ENCODE assay signal across 23 mouse cellular contexts in the genomic region with DNA sequence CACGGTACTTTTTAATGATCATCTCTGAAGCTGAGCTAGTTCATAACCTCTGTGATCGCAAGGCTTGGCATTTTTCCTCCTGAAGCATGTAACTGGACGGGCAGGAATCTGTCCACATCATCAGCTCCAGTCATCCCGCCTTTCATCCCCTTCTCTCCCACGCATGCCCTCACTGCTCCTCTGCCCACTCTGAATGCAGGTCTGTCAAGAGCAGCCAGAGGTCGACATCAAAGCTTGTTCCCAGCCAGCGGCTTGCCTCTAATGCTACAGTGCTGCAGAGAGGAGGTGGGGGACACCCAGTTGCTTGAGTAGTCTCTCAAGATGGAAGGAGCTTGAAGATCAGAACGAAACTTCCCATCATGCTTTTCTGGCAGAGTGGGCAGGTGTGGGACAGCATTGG.
DNase-seq lines count a peak whose midpoint lies in the region; ATAC-seq lines count a peak whose summit lies in the region.
"Had no signal": no experiment of that assay in that cellular context is flagged by ENCODE, and none has a peak within 500 bp of the region (broad histone marks: within the 10 kb centered on the region; RNA-seq: fewer than 3 reads in every experiment).

No protein-coding gene starts in this region.

- H3K9ac ChIP-seq in kidney, embryonic 16.5 days (replicated peaks; ENCODE audit: low read length) = no peak overlapping the region
- no peak overlapping the region for H3K9ac ChIP-seq in midbrain, embryonic 14.5 days (replicated peaks; ENCODE audit: low read length)
- H3K9ac ChIP-seq: embryonic facial prominence, embryonic 12.5 days; heart, embryonic 12.5 days; hindbrain, embryonic 14.5 days; limb, embryonic 13.5 days; lung, embryonic 15.5 days had no signal

- WGBS in kidney, embryonic 16.5 days = 20% methylated on average over 8 of the region's 8 CpGs
- 45% methylated on average over 8 of the region's 8 CpGs for WGBS in midbrain, embryonic 14.5 days
- WGBS in midbrain, embryonic 10.5 days = 58% methylated on average over 8 of the region's 8 CpGs

- H3K4me2 ChIP-seq in kidney, embryonic 16.5 days (replicated peaks; ENCODE audit: low read depth, low read length) = no peak overlapping the region
- H3K4me2 ChIP-seq in midbrain, embryonic 14.5 days (ENCODE audit: low read length) = no peak overlapping the region
- H3K4me2 ChIP-seq: embryonic facial prominence, embryonic 12.5 days; heart, embryonic 12.5 days; hindbrain, embryonic 14.5 days; limb, embryonic 13.5 days; liver, embryonic 11.5 days; lung, embryonic 15.5 days; midbrain, embryonic 11.5 days had no signal

- no peak overlapping the region for H3K4me3 ChIP-seq in kidney, embryonic 16.5 days (ENCODE audit: low read length)
- H3K4me3 ChIP-seq in midbrain, embryonic 14.5 days (replicated peaks; ENCODE audit: low read depth, low read length) = no peak overlapping the region
- no peak overlapping the region for H3K4me3 ChIP-seq in midbrain, embryonic 10.5 days
- H3K4me3 ChIP-seq: embryonic facial prominence, embryonic 12.5 days; heart, embryonic 12.5 days; limb, embryonic 13.5 days; lung, embryonic 15.5 days had no signal

- no peaks in the 10 kb centered on the region for H3K36me3 ChIP-seq in kidney, embryonic 16.5 days (ENCODE audit: insufficient read depth, low read length)
- no peaks in the 10 kb centered on the region for H3K36me3 ChIP-seq in midbrain, embryonic 14.5 days (ENCODE audit: control insufficient read depth, insufficient read depth, low read length)
- no peaks in the 10 kb centered on the region for H3K36me3 ChIP-seq in midbrain, embryonic 10.5 days
- H3K36me3 ChIP-seq: embryonic facial prominence, embryonic 12.5 days; G1E; heart, embryonic 12.5 days; limb, embryonic 13.5 days; lung, embryonic 15.5 days had no signal

- peak; percentile 75 for ATAC-seq in kidney, embryonic 16.5 days (ENCODE audit: low FRiP score, low TSS enrichment)
- no peak for ATAC-seq in midbrain, embryonic 14.5 days (ENCODE audit: low FRiP score, low TSS enrichment)
- ATAC-seq: forebrain, embryonic 14.5 days; intestine, postnatal 0 days; Patski had no signal

- H3K27me3 ChIP-seq in kidney, embryonic 16.5 days (ENCODE audit: insufficient read depth, low read length) = no peaks in the 10 kb centered on the region
- no peaks in the 10 kb centered on the region for H3K27me3 ChIP-seq in midbrain, embryonic 14.5 days (ENCODE audit: control insufficient read depth, insufficient read depth, low read length)
- H3K27me3 ChIP-seq in midbrain, embryonic 10.5 days (ENCODE audit: low read depth, poor library complexity, severe bottlenecking) = no peaks in the 10 kb centered on the region
- H3K27me3 ChIP-seq: embryonic facial prominence, embryonic 12.5 days; heart, embryonic 12.5 days; limb, embryonic 13.5 days; lung, embryonic 15.5 days had no signal

- DNase-seq in embryo, embryonic 10.5 days (ENCODE audit: low spot score) = peak; percentile 5
- DNase-seq in embryo, embryonic 9.5 days (ENCODE audit: extremely low spot score) = no peak
- DNase-seq in kidney, postnatal 25 days = no peak
- DNase-seq in midbrain, embryonic 14.5 days = peak; percentile 15
- DNase-seq in midbrain, embryonic 10.5 days (ENCODE audit: low spot score) = no peak
- peak; percentile 17 for DNase-seq in brain, adult 2 months (ENCODE audit: low read depth, low spot score)
- DNase-seq in thymus, postnatal 14 days = no peak
- DNase-seq: adrenal gland, postnatal 10 days; cerebellum, adult 11-12 months; cerebellum, adult 9-11 months; gastrocnemius, postnatal 14 days had no signal

- H3K4me1 ChIP-seq in kidney, embryonic 16.5 days (ENCODE audit: insufficient read depth, low read length) = 0 out of 2 replicates have a peak, but pooled peaks cover 3% of the 10 kb centered on the region
- no peaks in the 10 kb centered on the region for H3K4me1 ChIP-seq in midbrain, embryonic 14.5 days (ENCODE audit: control insufficient read depth, insufficient read depth, low read length)
- no peaks in the 10 kb centered on the region for H3K4me1 ChIP-seq in midbrain, embryonic 10.5 days
- H3K4me1 ChIP-seq: embryonic facial prominence, embryonic 12.5 days; heart, embryonic 12.5 days; limb, embryonic 13.5 days; lung, embryonic 15.5 days had no signal

- no peak overlapping the region for H3K27ac ChIP-seq in kidney, embryonic 16.5 days (ENCODE audit: low read length)
- H3K27ac ChIP-seq in midbrain, embryonic 14.5 days (replicated peaks; ENCODE audit: low read depth, low read length) = no peak overlapping the region
- no peak overlapping the region for H3K27ac ChIP-seq in midbrain, embryonic 10.5 days (replicated peaks)
- H3K27ac ChIP-seq: embryonic facial prominence, embryonic 12.5 days; hindbrain, embryonic 14.5 days; limb, embryonic 13.5 days; lung, embryonic 15.5 days had no signal

- H3K9me3 ChIP-seq in kidney, embryonic 16.5 days (ENCODE audit: low read length) = no peaks in the 10 kb centered on the region
- no peaks in the 10 kb centered on the region for H3K9me3 ChIP-seq in midbrain, embryonic 14.5 days (ENCODE audit: control insufficient read depth, low read length)
- no peaks in the 10 kb centered on the region for H3K9me3 ChIP-seq in midbrain, embryonic 10.5 days (replicated peaks)
- H3K9me3 ChIP-seq: embryonic facial prominence, embryonic 12.5 days; heart, embryonic 12.5 days; limb, embryonic 13.5 days; lung, embryonic 15.5 days had no signal

Comparison
In these comparisons a context has a peak if more than half of its experiments do, and no peak if none do; other contexts are left out.
1. DNase-seq: peak in embryo, embryonic 10.5 days (single experiment), midbrain, embryonic 14.5 days (single experiment) and brain, adult 2 months (single experiment); none in embryo, embryonic 9.5 days (single experiment), kidney, postnatal 25 days (0 of 2), midbrain, embryonic 10.5 days (single experiment) and thymus, postnatal 14 days (single experiment).